Mouse (Mus musculus): Measurements from ENCODE around the gene Cel. TPM values are rescaled to one million over a fixed set of nuclear protein-coding genes. Genes with fewer than 3 reads are reported as not detected.

The Cel gene
- polyA plus RNA-seq, 1 experiment from 2014 or later, result not detected

GRCm38 (mm10) chr2:28588574-28588973, 25.4 kb upstream of the Cel start:
- Histone ChIP-seq H3K27ac (ENCODE audit: low read depth) (no peak overlapping the region), H3K4me1 (ENCODE audit: insufficient read depth) (peaks cover 5% of the 10 kb centered on the region), H3K4me3 (ENCODE audit: low read depth, low read length) (no peak overlapping the region), H3K9ac (replicated peaks) (no peak overlapping the region), H3K36me3 (replicated peaks; ENCODE audit: insufficient read depth, low read length) (no peaks in the 10 kb centered on the region), H3K9me3 (ENCODE audit: low read length) (no peaks in the 10 kb centered on the region), H3K4me2 (ENCODE audit: low read depth, low read length) (no peak overlapping the region), H3K27me3 (ENCODE audit: insufficient read depth, low read length) (no peaks in the 10 kb centered on the region)
- TF ChIP-seq EP300 (IDR thresholded peaks at IDR 0.05; ENCODE audit: low read depth), result no peak
- no peak for TF ChIP-seq CTCF (IDR thresholded peaks at IDR 0.05; ENCODE audit: low read depth)
- 46% methylated on average over 1 of the region's 1 CpGs for WGBS (ENCODE audit: insufficient replicate concordance)
- DNase-seq (no peak), ATAC-seq (no peak)

- H3K27ac ChIP-seq (ENCODE audit: low read depth), result no peak overlapping the region
- peaks cover 11% of the 10 kb centered on the region; the same call in 1 of the 2 replicates for H3K4me1 ChIP-seq (ENCODE audit: insufficient read depth)
- no peaks in the 10 kb centered on the region for H3K36me3 ChIP-seq (replicated peaks; ENCODE audit: insufficient read depth, low read length)
- ATAC-seq (no peak), DNase-seq (no peak)
- no peak overlapping the region for H3K9ac ChIP-seq (replicated peaks)
- H3K4me2 ChIP-seq (ENCODE audit: low read depth, low read length), result no peak overlapping the region
- H3K4me3 ChIP-seq (ENCODE audit: low read depth, low read length), result no peak overlapping the region
- no peaks in the 10 kb centered on the region for H3K9me3 ChIP-seq (ENCODE audit: low read length)
- WGBS (ENCODE audit: insufficient replicate concordance), result 37% methylated on average over 2 of the region's 2 CpGs
- H3K27me3 ChIP-seq (ENCODE audit: insufficient read depth, low read length), result no peaks in the 10 kb centered on the region
- no peak for TF ChIP-seq EP300 (IDR thresholded peaks at IDR 0.05; ENCODE audit: low read depth)
- TF ChIP-seq CTCF (IDR thresholded peaks at IDR 0.05; ENCODE audit: low read depth), result no peak
Measured at GRCm38 (mm10) chr2:28585730-28586129, 22.5 kb upstream of the Cel start.

- TF ChIP-seq EP300 (IDR thresholded peaks at IDR 0.05; ENCODE audit: low read depth) (no peak), CTCF (IDR thresholded peaks at IDR 0.05; ENCODE audit: low read depth) (peak; percentile 100)
- Histone ChIP-seq H3K27me3 (ENCODE audit: insufficient read depth, low read length) (no peaks in the 10 kb centered on the region), H3K4me2 (ENCODE audit: low read depth, low read length) (no peak overlapping the region), H3K9ac (replicated peaks) (no peak overlapping the region), H3K4me3 (ENCODE audit: low read depth, low read length) (no peak overlapping the region), H3K9me3 (ENCODE audit: low read length) (no peaks in the 10 kb centered on the region), H3K4me1 (ENCODE audit: insufficient read depth) (peaks cover 11% of the 10 kb centered on the region; the same call in 1 of the 2 replicates), H3K36me3 (replicated peaks; ENCODE audit: insufficient read depth, low read length) (no peaks in the 10 kb centered on the region), H3K27ac (ENCODE audit: low read depth) (no peak overlapping the region)
- ATAC-seq, result no peak
- WGBS (ENCODE audit: insufficient replicate concordance), result 17% methylated on average over 6 of the region's 6 CpGs
- peak; percentile 82 for DNase-seq
Measured at GRCm38 (mm10) chr2:28585043-28585571, 21.9 kb upstream of the Cel start.

GRCm38 (mm10) chr2:28583651-28584050, 20.4 kb upstream of the Cel start, which contains the start of gene Gtf3c5:
Gtf3c5 (minus strand) TSS chr2:28583751.
- DNase-seq (no peak), ATAC-seq (no peak)
- TF ChIP-seq EP300 (IDR thresholded peaks at IDR 0.05; ENCODE audit: low read depth), result no peak
- TF ChIP-seq CTCF (IDR thresholded peaks at IDR 0.05; ENCODE audit: low read depth), result no peak
- H3K4me3 ChIP-seq (ENCODE audit: low read depth, low read length), result peak within 1 kb of the TSS; percentile 75
- peak within 1 kb of the TSS; percentile 67 for H3K4me2 ChIP-seq (ENCODE audit: low read depth, low read length)
- 0 out of 2 replicates have a peak, but pooled peaks cover 3% of the 10 kb centered on the region for H3K36me3 ChIP-seq (replicated peaks; ENCODE audit: insufficient read depth, low read length)
- peak within 1 kb of the TSS; percentile 85 for H3K27ac ChIP-seq (ENCODE audit: low read depth)
- peak within 1 kb of the TSS; percentile 70 for H3K9ac ChIP-seq (replicated peaks)
- no peaks in the 10 kb centered on the region for H3K9me3 ChIP-seq (ENCODE audit: low read length)
- no peaks in the 10 kb centered on the region for H3K27me3 ChIP-seq (ENCODE audit: insufficient read depth, low read length)
- H3K4me1 ChIP-seq (ENCODE audit: insufficient read depth), result peaks cover 11% of the 10 kb centered on the region; the same call in 1 of the 2 replicates
- 77% methylated on average over 9 of the region's 9 CpGs for WGBS (ENCODE audit: insufficient replicate concordance)

- Histone ChIP-seq H3K36me3 (replicated peaks; ENCODE audit: insufficient read depth, low read length) (peaks cover 7% of the 10 kb centered on the region), H3K9ac (replicated peaks) (peak overlapping the region; percentile 70), H3K27me3 (ENCODE audit: insufficient read depth, low read length) (no peaks in the 10 kb centered on the region), H3K4me2 (ENCODE audit: low read depth, low read length) (peak overlapping the region; percentile 67), H3K4me3 (ENCODE audit: low read depth, low read length) (peak overlapping the region; percentile 75), H3K4me1 (ENCODE audit: insufficient read depth) (peaks cover 11% of the 10 kb centered on the region; the same call in 1 of the 2 replicates), H3K9me3 (ENCODE audit: low read length) (no peaks in the 10 kb centered on the region), H3K27ac (ENCODE audit: low read depth) (peak overlapping the region; percentile 85)
- peak; percentile 93 for ATAC-seq
- peak; percentile 91 for DNase-seq
- TF ChIP-seq CTCF (IDR thresholded peaks at IDR 0.05; ENCODE audit: low read depth) (peak; percentile 7; the same call in 1 of the 2 replicates), EP300 (IDR thresholded peaks at IDR 0.05; ENCODE audit: low read depth) (peak; percentile 58)
- under 1% methylated on average over 56 of the region's 56 CpGs for WGBS (ENCODE audit: insufficient replicate concordance)
Measured at GRCm38 (mm10) chr2:28582647-28583353, 19.6 kb upstream of the Cel start.

GRCm38 (mm10) chr2:28578003-28578402, 14.8 kb upstream of the Cel start:
- Histone ChIP-seq H3K4me3 (ENCODE audit: low read depth, low read length) (no peak overlapping the region), H3K36me3 (replicated peaks; ENCODE audit: insufficient read depth, low read length) (peaks cover 39% of the 10 kb centered on the region), H3K4me1 (ENCODE audit: insufficient read depth) (peaks cover 4% of the 10 kb centered on the region; the same call in 1 of the 2 replicates), H3K9ac (replicated peaks) (no peak overlapping the region), H3K27me3 (ENCODE audit: insufficient read depth, low read length) (no peaks in the 10 kb centered on the region), H3K4me2 (ENCODE audit: low read depth, low read length) (no peak overlapping the region), H3K27ac (ENCODE audit: low read depth) (no peak overlapping the region), H3K9me3 (ENCODE audit: low read length) (no peaks in the 10 kb centered on the region)
- no peak for ATAC-seq
- TF ChIP-seq EP300 (IDR thresholded peaks at IDR 0.05; ENCODE audit: low read depth) (no peak), CTCF (IDR thresholded peaks at IDR 0.05; ENCODE audit: low read depth) (peak; percentile 62)
- DNase-seq, result no peak
- 86% methylated on average over 5 of the region's 5 CpGs for WGBS (ENCODE audit: insufficient replicate concordance)
